ENCODE assay signal across 8 mouse cellular contexts in the genomic region with DNA sequence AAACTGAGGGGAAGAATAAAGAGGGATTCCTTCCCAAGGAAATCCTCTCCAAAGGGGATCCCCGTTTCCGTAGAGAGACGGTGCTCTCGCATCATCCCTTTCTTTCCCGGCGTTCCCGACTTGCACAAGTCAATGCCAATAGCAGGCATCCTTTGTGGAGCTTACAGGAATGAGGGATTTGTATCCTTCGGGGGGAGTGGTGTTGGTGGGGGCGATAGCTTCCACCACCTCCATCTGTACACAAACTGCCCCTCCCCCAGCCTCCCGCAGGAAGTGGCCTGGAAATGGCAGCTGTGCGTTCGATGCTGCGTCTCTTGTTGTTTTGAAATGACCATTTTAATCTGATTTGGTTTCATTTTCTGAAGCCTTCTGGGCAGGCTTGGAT. TPM values are rescaled to one million over a fixed set of nuclear protein-coding genes. Genes with fewer than 3 reads are reported as not detected.
DNase-seq lines count a peak whose midpoint lies in the region; ATAC-seq lines count a peak whose summit lies in the region.

No protein-coding gene starts in this region.

- H3K36me3 ChIP-seq in embryonic facial prominence, embryonic 15.5 days = no peaks in the 10 kb centered on the region
- no peaks in the 10 kb centered on the region for H3K36me3 ChIP-seq in lung, embryonic 16.5 days (ENCODE audit: control insufficient read depth, insufficient read depth, low read length)

- peaks cover 37% of the 10 kb centered on the region for H3K4me1 ChIP-seq in embryonic facial prominence, embryonic 15.5 days
- peaks cover 25% of the 10 kb centered on the region for H3K4me1 ChIP-seq in lung, embryonic 16.5 days (replicated peaks; ENCODE audit: control insufficient read depth, insufficient read depth, low read length)

- no peak for ATAC-seq in embryonic facial prominence, embryonic 15.5 days (ENCODE audit: insufficient number of reproducible peaks, low FRiP score, low TSS enrichment, low read depth)
- ATAC-seq in lung, embryonic 16.5 days (ENCODE audit: low read depth) = no peak

- peak overlapping the region; percentile 89 for H3K9ac ChIP-seq in embryonic facial prominence, embryonic 15.5 days
- H3K9ac ChIP-seq in lung, embryonic 16.5 days (ENCODE audit: low read length) = peak overlapping the region; percentile 95

- H3K4me3 ChIP-seq in embryonic facial prominence, embryonic 15.5 days (replicated peaks) = peak overlapping the region; percentile 98
- H3K4me3 ChIP-seq in lung, embryonic 16.5 days (ENCODE audit: low read length) = peak overlapping the region; percentile 98

- WGBS in embryonic facial prominence, embryonic 15.5 days = under 1% methylated on average over 13 of the region's 13 CpGs
- WGBS in lung, embryonic 16.5 days = 0% methylated on average over 13 of the region's 13 CpGs

- no peaks in the 10 kb centered on the region for H3K9me3 ChIP-seq in embryonic facial prominence, embryonic 15.5 days (replicated peaks)
- H3K9me3 ChIP-seq in lung, embryonic 16.5 days (ENCODE audit: control insufficient read depth, low read length) = no peaks in the 10 kb centered on the region

- intact Hi-C loops in heart, postnatal 10 days (cut with DNase I) = loop anchor here (2.0 kb wide), 1 partner anchor 85 kb away; no protein-coding TSS in a partner anchor

- peak overlapping the region; percentile 61 for H3K27ac ChIP-seq in embryonic facial prominence, embryonic 15.5 days (replicated peaks)
- peak overlapping the region; percentile 68 for H3K27ac ChIP-seq in lung, embryonic 16.5 days (ENCODE audit: low read length)

- peak overlapping the region; percentile 73 for H3K4me2 ChIP-seq in embryonic facial prominence, embryonic 15.5 days (replicated peaks)
- peak overlapping the region; percentile 83 for H3K4me2 ChIP-seq in lung, embryonic 16.5 days (ENCODE audit: low read depth, low read length)

- peak; percentile 23 to 58 for DNase-seq in CD8-positive naive resting alpha-beta T cell, adult 2 months (ENCODE audit: low read depth in 2 of 2, low spot score in 2 of 2)
- peak; percentile 78 for DNase-seq in adrenal gland, postnatal 10 days
- peak; percentile 69 to 80 for DNase-seq in heart, postnatal 10 days
- DNase-seq in kidney, postnatal 36 days = peak; percentile 59 to 84
- DNase-seq in retina, postnatal 1 day = peak; percentile 80
- DNase-seq in thymus, postnatal 4 days = peak; percentile 85

- H3K27me3 ChIP-seq in embryonic facial prominence, embryonic 15.5 days = no peaks in the 10 kb centered on the region
- H3K27me3 ChIP-seq in lung, embryonic 16.5 days (ENCODE audit: control insufficient read depth, insufficient read depth, low read depth, low read length) = no peaks in the 10 kb centered on the region

RNA-seq across cellular contexts. Expression of a gene that starts 6.2 kb away (rescaled TPM):
- total RNA-seq in adrenal gland, postnatal 10 days (2021) = 10 to 100 TPM; 37.1 to 51.9 TPM
- polyA plus RNA-seq in embryonic facial prominence, embryonic 15.5 days (2015; fragmentation: Nextera tagmentation; extraction: Ambion mirVana) = 11.0 and 12.2 TPM in 2 replicates
- total RNA-seq in heart, postnatal 10 days (2021) = 10 to 100 TPM; 26.1 to 27.8 TPM
- 10.2 and 11.4 TPM in 2 replicates for polyA plus RNA-seq in lung, embryonic 16.5 days (2015; fragmentation: Nextera tagmentation; extraction: Ambion mirVana)

RNA-seq across cellular contexts. Expression of a gene that starts 14.5 kb away (rescaled TPM):
- total RNA-seq in adrenal gland, postnatal 10 days (2021) = 1,000 to 10,000 TPM; 4,995 to 5,524 TPM
- 1,910 and 2,016 TPM in 2 replicates for polyA plus RNA-seq in embryonic facial prominence, embryonic 15.5 days (2015; fragmentation: Nextera tagmentation; extraction: Ambion mirVana)
- total RNA-seq in heart, postnatal 10 days (2021) = 1,000 to 10,000 TPM; 7,591 to 7,651 TPM
- 2,116 and 2,117 TPM in 2 replicates for polyA plus RNA-seq in lung, embryonic 16.5 days (2015; fragmentation: Nextera tagmentation; extraction: Ambion mirVana)

RNA-seq across cellular contexts. Expression of a gene that starts 38.8 kb away (rescaled TPM):
- total RNA-seq in adrenal gland, postnatal 10 days (2021) = 100 to 1,000 TPM; 138 to 142 TPM
- 453 and 461 TPM in 2 replicates for polyA plus RNA-seq in embryonic facial prominence, embryonic 15.5 days (2015; fragmentation: Nextera tagmentation; extraction: Ambion mirVana)
- total RNA-seq in heart, postnatal 10 days (2021) = 10 to 100 TPM; 91.9 to 99.8 TPM
- polyA plus RNA-seq in lung, embryonic 16.5 days (2015; fragmentation: Nextera tagmentation; extraction: Ambion mirVana) = 432 and 461 TPM in 2 replicates
